Mouse (Mus musculus) thymus, adult 18-20 months (tissue): ENCODE data around the gene Dnaja2.

Experiments
- DNase-seq, 2 experiments: peaks; one replicate each; pipeline ENCODE4 v3.0.0; 2022; ENCODE audit warnings: mixed read lengths in 2 of 2

Dnaja2 gene

GRCm38 (mm10) chr8:85554391-85555180, 558 bp downstream of the Dnaja2 start:
- DNase-seq = no peak

DNA sequence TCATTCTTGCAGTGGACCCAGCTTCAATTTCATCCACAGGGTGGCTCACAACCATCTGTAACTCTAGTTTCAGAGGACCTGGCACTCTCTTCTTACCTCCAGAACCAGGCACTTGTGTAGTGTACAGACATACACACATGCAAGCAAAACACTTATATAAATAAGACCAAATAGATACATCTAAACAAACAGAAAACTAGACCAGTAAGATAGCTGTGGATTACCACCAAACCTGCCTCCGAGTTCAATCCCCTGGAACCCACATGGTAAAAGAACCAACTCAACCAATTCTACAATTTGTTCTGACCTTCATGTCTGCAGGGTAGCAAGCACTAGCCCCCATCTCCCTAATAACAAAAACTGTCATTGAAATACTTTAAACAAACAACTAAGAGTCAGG, 3.2 kb downstream of the Dnaja2 start:
- no peak for DNase-seq

- no peak for DNase-seq
These were observed 18.8 kb downstream of the Dnaja2 start for GRCm38 (mm10) chr8:85536332-85536731.

- DNase-seq = no peak
These were observed 21.0 kb downstream of the Dnaja2 start for GRCm38 (mm10) chr8:85534163-85534562.

- no peak for DNase-seq
These were observed 21.7 kb downstream of the Dnaja2 start for GRCm38 (mm10) chr8:85533434-85533833.

DNA sequence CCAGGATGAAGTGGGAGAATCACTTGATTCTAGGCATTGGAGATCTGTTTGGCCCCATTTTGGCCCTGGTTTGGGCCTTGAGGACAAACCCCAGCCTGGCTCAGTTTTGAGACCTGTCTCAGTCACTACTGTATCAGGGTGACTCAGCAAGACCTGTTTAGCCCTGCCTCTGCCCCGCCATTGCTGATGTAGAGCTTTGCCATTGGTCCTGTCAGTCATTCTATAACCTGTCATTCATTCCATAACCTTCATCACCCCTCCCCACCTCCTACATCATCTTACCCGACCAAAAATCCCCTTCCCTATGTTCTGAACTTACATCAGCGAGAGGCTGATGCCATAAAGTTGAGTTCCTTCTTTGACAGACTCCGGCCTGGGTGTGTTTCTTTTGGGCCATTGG, 22.3 kb downstream of the Dnaja2 start:
- DNase-seq = no peak

DNA sequence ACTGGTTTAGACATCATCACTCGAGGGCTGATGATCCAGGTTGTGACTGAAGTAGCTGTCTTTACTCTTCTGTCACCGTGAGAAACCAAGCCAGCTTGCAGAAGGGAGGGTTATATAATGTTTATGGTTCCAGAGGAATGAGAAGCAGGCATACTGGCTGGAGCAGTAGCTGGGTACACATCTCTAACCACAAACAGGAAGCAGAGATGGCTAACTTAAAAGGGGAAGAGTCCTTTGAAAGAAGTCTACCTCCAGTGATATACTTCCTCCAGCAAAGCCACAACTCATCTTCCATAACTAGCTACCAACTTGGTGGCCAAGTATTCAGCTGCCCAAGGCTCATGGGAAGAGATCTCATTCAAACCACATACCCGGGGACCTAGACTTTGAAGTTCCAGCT, 23.7 kb downstream of the Dnaja2 start:
- no peak for DNase-seq

- DNase-seq = no peak
These were observed 24.4 kb downstream of the Dnaja2 start for GRCm38 (mm10) chr8:85530717-85531116.

GRCm38 (mm10) chr8:85528959-85529358, 26.2 kb downstream of the Dnaja2 start:
- DNase-seq = no peak

DNA sequence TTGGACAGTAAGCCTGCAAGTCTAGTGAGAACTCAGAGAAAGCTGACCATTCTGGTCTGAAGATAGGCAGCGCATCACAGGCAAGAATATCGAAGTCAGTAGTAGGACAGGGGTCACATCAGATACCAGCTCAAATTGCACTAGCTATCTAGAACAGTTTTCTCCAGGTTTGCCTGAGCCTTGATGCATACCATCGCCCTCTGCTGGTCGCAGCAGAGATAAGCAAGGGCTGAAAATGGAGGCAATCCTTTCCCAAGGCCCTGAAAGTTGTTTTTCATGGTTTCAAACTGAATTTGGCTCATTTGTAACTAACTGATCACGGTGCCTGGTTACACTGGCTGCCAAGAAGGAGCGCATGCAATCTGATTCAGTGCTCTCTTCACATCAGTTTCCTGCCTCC, 29.0 kb downstream of the Dnaja2 start:
- peak in 1 of 2 experiments; percentile 9 for DNase-seq

GRCm38 (mm10) chr8:85524086-85524485, 31.1 kb downstream of the Dnaja2 start:
- no peak for DNase-seq

DNA sequence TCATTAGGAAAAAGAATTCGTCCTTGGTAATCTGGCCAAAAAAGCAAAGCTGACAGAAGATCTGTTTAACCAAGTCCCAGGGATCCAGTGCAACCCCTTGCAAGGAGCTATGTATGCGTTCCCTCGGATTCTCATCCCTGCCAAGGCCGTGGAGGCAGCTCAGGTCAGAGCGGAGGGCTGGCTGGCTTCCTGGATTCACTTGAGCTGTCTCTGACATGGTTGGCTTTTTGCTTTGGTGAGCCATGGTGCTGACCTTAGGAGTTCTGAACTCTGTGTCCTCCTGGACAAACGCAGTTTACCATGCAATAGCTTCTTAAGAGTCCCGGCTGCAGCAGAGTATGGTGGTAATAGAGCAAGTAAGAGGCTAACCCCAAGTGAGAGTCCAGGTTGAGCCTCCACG, 33.8 kb downstream of the Dnaja2 start:
- DNase-seq = no peak

DNA sequence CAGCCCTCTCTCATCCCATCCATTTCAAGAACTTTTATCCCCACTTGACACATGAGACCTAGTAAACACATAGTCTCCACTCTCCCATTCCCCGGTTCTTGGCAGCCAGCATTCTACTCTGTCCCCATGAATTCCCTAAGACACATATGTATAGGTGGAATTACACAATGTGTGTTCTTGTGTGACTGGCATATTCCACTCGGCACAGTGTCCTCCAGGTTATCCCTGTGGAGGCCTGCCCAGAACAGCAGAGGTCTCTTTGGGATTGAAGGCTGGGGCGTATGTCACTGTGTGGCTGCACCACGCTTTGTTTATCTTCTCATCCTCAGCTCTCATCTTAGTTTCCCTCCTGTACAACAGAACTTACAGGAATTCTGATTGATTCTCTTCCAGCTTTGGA, 34.6 kb downstream of the Dnaja2 start:
- DNase-seq = no peak

GRCm38 (mm10) chr8:85517956-85518355, 37.2 kb downstream of the Dnaja2 start:
- no peak for DNase-seq

GRCm38 (mm10) chr8:85517336-85517735, 37.8 kb downstream of the Dnaja2 start:
- no peak for DNase-seq

DNA sequence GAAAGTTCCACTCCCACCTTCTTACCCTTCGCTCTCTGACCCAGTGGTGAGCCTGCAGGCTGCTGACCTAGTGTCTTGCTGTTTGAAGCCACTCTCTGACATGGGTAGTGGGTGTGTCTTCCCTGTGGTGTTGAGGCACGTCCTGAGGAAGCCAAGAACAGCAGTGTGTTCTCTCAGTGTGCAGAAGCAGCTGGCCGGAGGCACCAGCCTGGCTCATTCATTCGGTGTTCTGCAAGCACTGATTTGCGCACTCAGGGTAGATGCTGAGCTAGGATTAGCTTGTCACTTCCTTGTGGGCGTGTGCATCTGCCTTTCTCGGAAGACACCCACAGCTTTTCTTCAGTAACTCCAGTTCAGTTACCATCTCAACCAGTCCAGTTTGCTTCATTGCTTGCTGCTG, 39.8 kb downstream of the Dnaja2 start:
- DNase-seq = no peak

- no peak for DNase-seq
These were observed 41.9 kb downstream of the Dnaja2 start for GRCm38 (mm10) chr8:85513283-85513682.

- DNase-seq = no peak
These were observed 42.9 kb downstream of the Dnaja2 start for GRCm38 (mm10) chr8:85512234-85512633.

GRCm38 (mm10) chr8:85508661-85509060, 46.5 kb downstream of the Dnaja2 start:
- DNase-seq = no peak

DNA sequence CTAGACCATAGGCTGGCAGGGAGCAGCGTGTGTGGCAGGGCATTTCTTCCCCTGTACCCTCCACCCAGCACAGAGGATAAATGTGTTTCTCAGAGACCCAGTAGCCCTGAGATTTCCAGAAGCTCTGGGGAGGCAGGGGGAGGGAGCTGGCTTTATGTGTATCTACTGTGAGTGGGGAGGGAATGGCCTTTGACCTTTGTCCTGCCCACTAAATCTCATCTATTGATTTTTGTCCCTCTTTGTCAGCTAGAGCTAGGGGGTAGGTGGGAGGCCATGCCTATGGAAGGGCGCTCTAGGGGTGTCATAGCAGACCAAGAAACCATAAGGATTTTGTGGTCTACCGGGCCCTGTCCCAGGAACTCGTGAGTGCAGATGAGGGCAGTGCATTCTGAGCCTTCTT, 48.5 kb downstream of the Dnaja2 start:
- no peak for DNase-seq

DNA sequence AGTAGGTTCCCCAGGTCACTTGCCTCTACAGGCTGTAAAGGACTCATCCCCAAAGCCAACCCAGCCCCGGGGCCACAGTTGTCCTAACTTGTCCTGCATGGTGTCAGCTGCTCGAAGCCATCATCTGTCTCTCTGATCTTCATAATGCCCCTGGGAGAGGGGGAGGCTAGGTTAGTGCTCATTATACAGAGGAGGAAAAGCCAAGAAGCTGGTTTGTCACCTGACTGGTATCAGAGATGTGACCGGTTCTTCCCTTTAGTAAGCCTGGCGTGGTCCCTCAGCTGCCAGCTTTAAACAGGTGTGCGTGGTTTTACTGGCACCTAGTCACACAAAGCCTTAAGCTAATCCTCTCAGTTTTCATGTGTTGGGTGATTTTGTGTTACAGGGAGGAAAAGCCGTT, 50.4 kb downstream of the Dnaja2 start:
- no peak for DNase-seq

GRCm38 (mm10) chr8:85503065-85503464, 52.1 kb downstream of the Dnaja2 start:
- no peak for DNase-seq

GRCm38 (mm10) chr8:85502381-85502780, 52.8 kb downstream of the Dnaja2 start:
- DNase-seq = no peak

DNA sequence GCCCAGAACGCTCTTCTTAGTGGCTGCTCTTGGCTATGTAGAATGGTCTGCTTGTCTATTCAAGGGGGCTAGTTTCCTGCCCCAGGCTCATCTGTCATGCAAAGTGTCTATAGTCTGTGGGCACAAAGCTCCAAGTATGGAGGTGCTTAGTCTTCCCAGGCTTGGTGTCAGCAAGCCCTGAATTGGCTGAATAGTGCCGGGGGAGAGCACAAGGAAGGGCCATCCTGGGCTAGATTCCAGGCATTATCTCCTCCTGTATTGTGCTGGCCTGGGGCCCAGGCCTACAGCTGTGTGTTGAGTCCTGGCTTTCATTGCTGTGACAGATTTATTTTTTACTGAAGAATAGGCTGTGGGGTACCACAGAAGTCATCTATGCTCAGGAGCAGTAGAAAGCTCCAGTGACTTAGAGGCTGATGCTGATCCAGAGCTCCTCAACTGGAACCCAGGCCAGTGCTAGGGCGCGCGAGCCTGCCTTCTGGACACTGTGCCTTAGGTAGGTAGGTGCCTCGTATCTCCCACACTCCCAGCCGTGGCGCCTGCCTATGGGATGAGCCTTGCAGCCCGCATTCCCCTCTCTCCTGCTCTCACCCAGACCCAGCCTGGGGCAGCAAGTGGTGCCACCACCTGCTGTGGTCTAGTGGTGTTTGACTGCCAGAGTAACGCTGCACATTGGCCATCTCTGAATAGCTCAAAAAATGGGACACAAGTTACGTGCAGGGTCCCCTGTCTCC, 54.0 kb downstream of the Dnaja2 start:
- DNase-seq = no peak
